Mouse (Mus musculus): ENCODE data around the gene Lama2.

DNA sequence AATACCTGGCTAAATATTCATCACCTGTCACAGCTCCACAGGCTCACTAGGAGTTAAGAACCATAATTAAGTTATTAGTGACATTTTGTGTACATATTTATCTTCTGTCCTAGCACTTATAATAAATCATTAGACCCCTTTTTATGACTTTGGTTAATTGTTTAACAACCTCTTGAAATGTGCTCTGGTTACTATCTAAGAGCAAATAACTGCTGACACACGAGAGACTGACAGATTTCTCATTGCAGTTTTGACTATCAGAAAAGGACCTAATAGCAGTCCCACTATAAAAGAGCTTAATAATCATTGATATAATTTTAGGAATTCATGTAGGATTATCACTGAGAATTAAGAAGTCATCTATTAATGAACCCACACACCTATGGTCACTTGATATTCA is 421.1 kb downstream of the Lama2 start:
- TF ChIP-seq CTCF (IDR thresholded peaks at IDR 0.05; ENCODE audit: extremely low read depth, insufficient read depth, insufficient read length, insufficient replicate concordance) (no peak), POLR2A (IDR thresholded peaks at IDR 0.05; ENCODE audit: low read depth, low read length) (no peak)

Data from spleen, adult 2 months (tissue).